Comparison of ENCODE assay signal across 17 mouse cellular contexts in genomic region chr6:3751576-3751975, GRCm38 (mm10). TPM values are rescaled to one million over a fixed set of nuclear protein-coding genes. Genes with fewer than 3 reads are reported as not detected.
"Had no signal": no experiment of that assay in that cellular context is flagged by ENCODE, and none has a peak within 500 bp of the region (broad histone marks: within the 10 kb centered on the region; RNA-seq: fewer than 3 reads in every experiment).

No protein-coding gene starts in this region.

- DNase-seq: kidney, adult 2 months; kidney, postnatal 25 days; liver; liver, embryonic 13.5 days; liver, postnatal 0 days; lung, postnatal 14 days; retina, postnatal 1 day; thymus, postnatal 4 days had no signal

- H3K27ac ChIP-seq: limb, embryonic 12.5 days; liver, embryonic 13.5 days; lung, embryonic 15.5 days; macrophage; midbrain, embryonic 15.5 days; neural tube, embryonic 13.5 days had no signal

- H3K9me3 ChIP-seq: limb, embryonic 12.5 days; liver, embryonic 13.5 days; lung, embryonic 15.5 days; megakaryocyte, embryonic 14.5 days; midbrain, embryonic 15.5 days; neural tube, embryonic 13.5 days had no signal

- ATAC-seq: intestine, embryonic 16.5 days; liver, postnatal 0 days; midbrain, embryonic 15.5 days had no signal

- H3K9ac ChIP-seq: limb, embryonic 12.5 days; liver, embryonic 13.5 days; liver, postnatal 0 days; lung, embryonic 15.5 days; midbrain, embryonic 15.5 days; neural tube, embryonic 13.5 days had no signal

- H3K27me3 ChIP-seq: limb, embryonic 12.5 days; liver, embryonic 13.5 days; lung, embryonic 15.5 days; megakaryocyte, embryonic 14.5 days; midbrain, embryonic 15.5 days; neural tube, embryonic 13.5 days had no signal

- H3K4me2 ChIP-seq: limb, embryonic 12.5 days; liver, embryonic 13.5 days; lung, embryonic 15.5 days; midbrain, embryonic 11.5 days; midbrain, embryonic 15.5 days; neural tube, embryonic 13.5 days had no signal

- H3K4me3 ChIP-seq: limb, embryonic 12.5 days; liver, embryonic 13.5 days; lung, embryonic 15.5 days; megakaryocyte, embryonic 14.5 days; midbrain, embryonic 15.5 days; neural tube, embryonic 13.5 days had no signal

- H3K4me1 ChIP-seq: limb, embryonic 12.5 days; liver, embryonic 13.5 days; lung, embryonic 15.5 days; megakaryocyte, embryonic 14.5 days; midbrain, embryonic 15.5 days; neural tube, embryonic 13.5 days had no signal

- H3K36me3 ChIP-seq: limb, embryonic 12.5 days; liver, embryonic 13.5 days; lung, embryonic 15.5 days; midbrain, embryonic 15.5 days; neural tube, embryonic 13.5 days had no signal

RNA-seq across cellular contexts. Expression of gene Calcr, which starts 12.9 kb away (rescaled TPM):
- polyA plus RNA-seq: liver, embryonic 13.5 days; liver, postnatal 0 days; macrophage; small intestine, adult 2 months had no signal
